Mouse (Mus musculus) kidney, postnatal 0 days (tissue): Measurements from ENCODE around the gene Gli3. TPM values are rescaled to one million over a fixed set of nuclear protein-coding genes. Genes with fewer than 3 reads are reported as not detected.

Experiments
- ATAC-seq: fragments of 200-750 bp; cut with Nextera tagmentation; replicated peaks from 2 replicates; pipeline ENCODE4 v1.8.0; 2017; ENCODE audit warnings: low read depth, moderate number of reproducible peaks, moderate TSS enrichment, moderate library complexity; ENCODE audit not compliant: low FRiP score
- DNase-seq: peaks from one replicate; pipeline ENCODE4 v3.0.0-alpha.2; 2016; ENCODE audit warnings: low spot score
- H3K27ac ChIP-seq: fragments of 300-500 bp; sonication (generic); 2 replicates; pipeline ENCODE4 v1.5.1; 2014; ENCODE audit warnings: mild to moderate bottlenecking
- H3K27me3 ChIP-seq: fragments of 300-500 bp; sonication (generic); 2 replicates; pipeline ENCODE4 v1.6.1; 2014; ENCODE audit warnings: low read length, mixed read lengths; ENCODE audit not compliant: insufficient read depth
- H3K36me3 ChIP-seq: fragments of 300-500 bp; sonication (generic); 2 replicates; pipeline ENCODE4 v1.6.1; 2014; ENCODE audit warnings: low read length, mixed read lengths; ENCODE audit not compliant: insufficient read depth
- H3K4me1 ChIP-seq: fragments of 300-500 bp; sonication (generic); replicated peaks from 2 replicates; pipeline ENCODE4 v1.6.1; 2014; ENCODE audit warnings: antibody characterized with exemption, low read length, mixed read lengths; ENCODE audit not compliant: insufficient read depth
- H3K4me2 ChIP-seq: fragments of 300-500 bp; sonication (generic); 2 replicates; pipeline ENCODE4 v1.6.1; 2014; ENCODE audit warnings: mild to moderate bottlenecking, low read length, moderate library complexity, mixed read lengths
- H3K4me3 ChIP-seq: fragments of 300-500 bp; sonication (generic); replicated peaks from 2 replicates; pipeline ENCODE4 v1.5.1; 2014; ENCODE audit warnings: low read depth, low read length
- H3K9ac ChIP-seq: fragments of 300-500 bp; sonication (generic); 2 replicates; pipeline ENCODE4 v1.6.1; 2014; ENCODE audit warnings: low read depth, low read length
- H3K9me3 ChIP-seq: fragments of 300-500 bp; sonication (generic); replicated peaks from 2 replicates; pipeline ENCODE4 v1.6.1; 2016; ENCODE audit warnings: low read length, inconsistent platforms, mixed read lengths
- CTCF ChIP-seq: IDR thresholded peaks from 2 replicates; pipeline ENCODE4 v1.5.1; 2016; ENCODE audit warnings: antibody characterized with exemption, low read depth, mild to moderate bottlenecking, moderate library complexity
- WGBS: fragments of 180-500 bp; shearing (Covaris S2); extraction: QIAGEN DNeasy Blood & Tissue Kit; methylation state at CpG from one replicate; pipeline ENCODE4 v1.1.7; 2014; 5-methylcytosine and 5-hydroxymethylcytosine counted together
- polyA plus RNA-seq: library from polyadenylated mRNA; unstranded; fragments of >200 nt; fragmentation: Nextera tagmentation; extraction: Ambion mirVana; gene quantifications from 2 replicates; pipeline ENCODE4 v1.2.1, GENCODE M21; 2015

Gli3 gene
- polyA plus RNA-seq, 1 experiment from 2014 or later = 7.7 TPM

GRCm38 (mm10) chr13:15545346-15545896, 82.4 kb downstream of the Gli3 start:
- H3K4me2 ChIP-seq = no peak overlapping the region
- ATAC-seq (no peak), DNase-seq (no peak)
- H3K36me3 ChIP-seq = no peaks in the 10 kb centered on the region
- H3K27ac ChIP-seq = no peak overlapping the region
- no peaks in the 10 kb centered on the region for H3K27me3 ChIP-seq
- WGBS = 57% methylated on average over 4 of the region's 4 CpGs
- no peak overlapping the region for H3K4me3 ChIP-seq
- peaks cover 13% of the 10 kb centered on the region for H3K4me1 ChIP-seq
- no peak overlapping the region for H3K9ac ChIP-seq
- no peak for TF ChIP-seq CTCF
- no peaks in the 10 kb centered on the region for H3K9me3 ChIP-seq

GRCm38 (mm10) chr13:15546258-15546657, 83.2 kb downstream of the Gli3 start:
- Histone ChIP-seq H3K27ac (no peak overlapping the region), H3K36me3 (no peaks in the 10 kb centered on the region), H3K9ac (no peak overlapping the region), H3K9me3 (no peaks in the 10 kb centered on the region), H3K27me3 (no peaks in the 10 kb centered on the region), H3K4me3 (no peak overlapping the region), H3K4me2 (no peak overlapping the region), H3K4me1 (peaks cover 13% of the 10 kb centered on the region)
- no peak for TF ChIP-seq CTCF
- no peak for DNase-seq
- WGBS = 84% methylated on average over 4 of the region's 4 CpGs
- ATAC-seq = no peak

- TF ChIP-seq CTCF = no peak
- no peak for ATAC-seq
- no peak overlapping the region for H3K9ac ChIP-seq
- no peak overlapping the region for H3K4me3 ChIP-seq
- 0 out of 2 replicates have a peak, but pooled peaks cover 5% of the 10 kb centered on the region for H3K4me1 ChIP-seq
- no peaks in the 10 kb centered on the region for H3K27me3 ChIP-seq
- no peaks in the 10 kb centered on the region for H3K36me3 ChIP-seq
- WGBS = 40% methylated on average over 6 of the region's 6 CpGs
- H3K27ac ChIP-seq = no peak overlapping the region
- H3K4me2 ChIP-seq = no peak overlapping the region
- H3K9me3 ChIP-seq = no peaks in the 10 kb centered on the region
- DNase-seq = no peak
Measured at GRCm38 (mm10) chr13:15549466-15549865, 86.4 kb downstream of the Gli3 start.

GRCm38 (mm10) chr13:15550027-15550602, 87.1 kb downstream of the Gli3 start:
- H3K27me3 ChIP-seq = no peaks in the 10 kb centered on the region
- no peak overlapping the region for H3K9ac ChIP-seq
- H3K4me3 ChIP-seq = no peak overlapping the region
- no peaks in the 10 kb centered on the region for H3K36me3 ChIP-seq
- H3K4me1 ChIP-seq = no peaks in the 10 kb centered on the region
- no peak overlapping the region for H3K27ac ChIP-seq
- 61% methylated on average over 8 of the region's 8 CpGs for WGBS
- no peak overlapping the region for H3K4me2 ChIP-seq
- DNase-seq = no peak
- H3K9me3 ChIP-seq = no peaks in the 10 kb centered on the region
- ATAC-seq = no peak
- TF ChIP-seq CTCF = no peak

GRCm38 (mm10) chr13:15550731-15551130, 87.7 kb downstream of the Gli3 start:
- H3K36me3 ChIP-seq = no peaks in the 10 kb centered on the region
- TF ChIP-seq CTCF = no peak
- H3K9me3 ChIP-seq = no peaks in the 10 kb centered on the region
- no peak overlapping the region for H3K4me2 ChIP-seq
- ATAC-seq = no peak
- H3K4me1 ChIP-seq = no peaks in the 10 kb centered on the region
- no peak overlapping the region for H3K4me3 ChIP-seq
- no peak overlapping the region for H3K27ac ChIP-seq
- no peak for DNase-seq
- no peaks in the 10 kb centered on the region for H3K27me3 ChIP-seq
- H3K9ac ChIP-seq = no peak overlapping the region
- 59% methylated on average over 6 of the region's 6 CpGs for WGBS

GRCm38 (mm10) chr13:15552009-15552408, 89.0 kb downstream of the Gli3 start:
- DNase-seq (no peak), ATAC-seq (no peak)
- no peaks in the 10 kb centered on the region for H3K9me3 ChIP-seq

More at GRCm38 (mm10) chr13:15552009-15552408, 89.0 kb downstream of the Gli3 start:
- H3K9ac ChIP-seq = no peak overlapping the region
- no peaks in the 10 kb centered on the region for H3K36me3 ChIP-seq
- WGBS = 80% methylated on average over 3 of the region's 3 CpGs
- no peak overlapping the region for H3K4me3 ChIP-seq
- H3K27ac ChIP-seq = no peak overlapping the region
- no peaks in the 10 kb centered on the region for H3K27me3 ChIP-seq
- H3K4me2 ChIP-seq = no peak overlapping the region
- TF ChIP-seq CTCF = no peak
- no peaks in the 10 kb centered on the region for H3K4me1 ChIP-seq
